In the genomic region with DNA sequence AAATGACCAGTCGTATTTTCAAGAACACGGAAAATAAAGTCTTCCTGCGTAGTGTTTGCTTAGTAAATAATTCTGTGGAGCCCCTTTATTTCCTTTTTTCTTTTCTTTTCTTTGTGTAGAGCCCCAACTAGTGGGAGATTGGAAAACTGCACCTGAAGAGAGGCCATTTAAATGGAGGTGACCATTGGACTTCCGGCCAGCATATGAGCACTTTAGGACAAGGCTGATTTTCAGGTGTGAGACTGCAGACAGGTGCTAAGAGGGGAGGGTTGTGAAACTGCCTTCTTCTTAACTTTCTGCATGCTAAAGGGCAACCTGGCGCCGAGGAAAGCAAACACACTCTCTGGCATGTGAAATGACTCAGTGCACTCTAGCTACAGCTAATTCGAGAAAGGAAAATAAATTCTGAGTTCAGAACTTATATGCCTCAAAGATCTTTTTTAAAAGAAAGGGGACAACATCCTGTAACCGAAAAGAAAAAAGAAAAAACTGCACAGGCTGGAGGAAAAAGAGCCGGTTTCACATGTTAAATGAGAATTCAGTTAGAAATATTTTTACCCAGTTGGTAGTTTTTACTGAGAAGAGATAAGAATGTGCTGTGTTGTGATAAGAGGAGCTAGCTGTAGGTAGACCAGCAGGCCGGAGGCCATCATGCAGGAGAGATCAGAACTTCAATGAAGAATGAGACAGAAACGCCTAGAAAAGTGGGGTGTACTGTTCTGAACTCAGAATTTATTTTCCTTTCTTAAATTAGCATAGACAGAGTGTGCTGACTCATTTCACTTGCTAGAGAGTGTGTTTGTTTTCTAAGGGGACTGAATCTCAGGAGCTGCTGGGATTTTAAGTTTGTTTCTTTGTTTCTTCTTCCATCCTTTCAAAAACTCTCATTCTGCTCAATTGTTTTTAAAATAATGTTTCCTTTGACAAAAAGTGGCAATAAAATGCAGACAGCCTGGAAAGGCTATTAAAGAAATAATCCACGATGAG, we compare ENCODE assay signal across 8 mouse cellular contexts.
DNase-seq lines count a peak whose midpoint lies in the region; ATAC-seq and TF ChIP-seq lines count a peak whose summit lies in the region.

No protein-coding gene starts in this region.

- 36% methylated on average over 12 of the region's 12 CpGs for WGBS in heart, embryonic 12.5 days
- WGBS in kidney, embryonic 15.5 days: 44% methylated on average over 12 of the region's 12 CpGs
- WGBS in liver, embryonic 12.5 days (ENCODE audit: insufficient replicate concordance): 16% methylated on average over 12 of the region's 12 CpGs
- WGBS in stomach, postnatal 0 days: 34% methylated on average over 12 of the region's 12 CpGs

- H3K9ac ChIP-seq in heart, embryonic 12.5 days: no peak overlapping the region
- peak overlapping the region; percentile 49; the same call in 1 of the 2 replicates for H3K9ac ChIP-seq in kidney, embryonic 15.5 days
- H3K9ac ChIP-seq in liver, embryonic 12.5 days: peak overlapping the region; percentile 20
- no peak overlapping the region for H3K9ac ChIP-seq in stomach, postnatal 0 days (ENCODE audit: low read length)

- 0 out of 2 replicates have a peak, but pooled peaks cover 3% of the 10 kb centered on the region for H3K27me3 ChIP-seq in heart, embryonic 12.5 days (replicated peaks)
- peaks cover 3% of the 10 kb centered on the region; the same call in 1 of the 2 replicates for H3K27me3 ChIP-seq in kidney, embryonic 15.5 days
- H3K27me3 ChIP-seq in liver, embryonic 12.5 days (replicated peaks): no peaks in the 10 kb centered on the region
- H3K27me3 ChIP-seq in stomach, postnatal 0 days (ENCODE audit: control insufficient read depth, insufficient read depth, low read length): no peaks in the 10 kb centered on the region

- H3K36me3 ChIP-seq in heart, embryonic 12.5 days: no peaks in the 10 kb centered on the region
- H3K36me3 ChIP-seq in kidney, embryonic 15.5 days: no peaks in the 10 kb centered on the region
- H3K36me3 ChIP-seq in liver, embryonic 12.5 days: no peaks in the 10 kb centered on the region
- H3K36me3 ChIP-seq in stomach, postnatal 0 days (ENCODE audit: control insufficient read depth, insufficient read depth, low read length): no peaks in the 10 kb centered on the region

- peaks cover 19% of the 10 kb centered on the region for H3K4me1 ChIP-seq in heart, embryonic 12.5 days (replicated peaks)
- H3K4me1 ChIP-seq in kidney, embryonic 15.5 days: peaks cover 15% of the 10 kb centered on the region
- H3K4me1 ChIP-seq in liver, embryonic 12.5 days: peaks cover 43% of the 10 kb centered on the region
- H3K4me1 ChIP-seq in stomach, postnatal 0 days (replicated peaks; ENCODE audit: control insufficient read depth, insufficient read depth): peaks cover 6% of the 10 kb centered on the region; the same call in 1 of the 2 replicates

- no peak for ATAC-seq in heart, embryonic 12.5 days (ENCODE audit: insufficient number of reproducible peaks, low FRiP score)
- ATAC-seq in kidney, embryonic 15.5 days (replicated peaks; ENCODE audit: low FRiP score): 0 out of 2 replicates have a peak, but pooled peaks have one; percentile 27
- peak; percentile 86 for ATAC-seq in liver, embryonic 12.5 days
- peak; percentile 61; the same call in 1 of the 2 replicates for ATAC-seq in monocyte, adult 5-6 weeks (replicated peaks; ENCODE audit: insufficient number of reproducible peaks, low FRiP score, low TSS enrichment, poor library complexity, severe bottlenecking)
- ATAC-seq in stomach, postnatal 0 days (ENCODE audit: low FRiP score, low TSS enrichment): peak; percentile 91

- no peak for TF ChIP-seq EP300 in stomach, postnatal 0 days (optimal IDR thresholded peaks at IDR 0.05)

- no peak overlapping the region for H3K27ac ChIP-seq in heart, embryonic 12.5 days (ENCODE audit: poor library complexity, severe bottlenecking)
- 0 out of 2 replicates have a peak overlapping the region, but pooled peaks have one; percentile 41 for H3K27ac ChIP-seq in kidney, embryonic 15.5 days
- peak overlapping the region; percentile 72 for H3K27ac ChIP-seq in liver, embryonic 12.5 days
- H3K27ac ChIP-seq in stomach, postnatal 0 days (replicated peaks): peak overlapping the region; percentile 53

- peak; percentile 88 for TF ChIP-seq CTCF in stomach, postnatal 0 days (IDR thresholded peaks at IDR 0.05; ENCODE audit: low read depth)

- peak overlapping the region; percentile 63 for H3K4me2 ChIP-seq in heart, embryonic 12.5 days
- H3K4me2 ChIP-seq in kidney, embryonic 15.5 days: peak overlapping the region; percentile 63
- H3K4me2 ChIP-seq in liver, embryonic 12.5 days: peak overlapping the region; percentile 59
- H3K4me2 ChIP-seq in stomach, postnatal 0 days (replicated peaks; ENCODE audit: low read depth): peak overlapping the region; percentile 69

- no peaks in the 10 kb centered on the region for H3K9me3 ChIP-seq in heart, embryonic 12.5 days (replicated peaks)
- H3K9me3 ChIP-seq in kidney, embryonic 15.5 days (replicated peaks): no peaks in the 10 kb centered on the region
- no peaks in the 10 kb centered on the region for H3K9me3 ChIP-seq in liver, embryonic 12.5 days (replicated peaks)
- no peaks in the 10 kb centered on the region for H3K9me3 ChIP-seq in stomach, postnatal 0 days (ENCODE audit: control insufficient read depth, low read length)

- DNase-seq in B cell, adult 2 months: peak; percentile 62 to 71
- DNase-seq in R1 (ENCODE audit: low read depth, low spot score): peak; percentile 42
- DNase-seq in embryo, embryonic 10 days (ENCODE audit: low spot score): peak; percentile 62
- peak; percentile 51 for DNase-seq in stomach, postnatal 0 days (ENCODE audit: low spot score)

- H3K4me3 ChIP-seq in heart, embryonic 12.5 days: peak overlapping the region; percentile 22
- peak overlapping the region; percentile 37 for H3K4me3 ChIP-seq in kidney, embryonic 15.5 days (replicated peaks)
- peak overlapping the region; percentile 35 for H3K4me3 ChIP-seq in liver, embryonic 12.5 days
- peak overlapping the region; percentile 41 for H3K4me3 ChIP-seq in stomach, postnatal 0 days (ENCODE audit: low read depth, low read length)

Comparison
In these comparisons a context has a peak if more than half of its experiments do, and no peak if none do; other contexts are left out.
1. H3K9ac ChIP-seq: peak in kidney, embryonic 15.5 days (single experiment) and liver, embryonic 12.5 days (single experiment); none in heart, embryonic 12.5 days (single experiment) and stomach, postnatal 0 days (single experiment).
2. Peak in every context shown above with its lines, with median percentiles within 50 percentile points of each other: DNase-seq, H3K4me2 ChIP-seq and H3K4me3 ChIP-seq.